ENCODE assay signal across 35 mouse cellular contexts in the genomic region with DNA sequence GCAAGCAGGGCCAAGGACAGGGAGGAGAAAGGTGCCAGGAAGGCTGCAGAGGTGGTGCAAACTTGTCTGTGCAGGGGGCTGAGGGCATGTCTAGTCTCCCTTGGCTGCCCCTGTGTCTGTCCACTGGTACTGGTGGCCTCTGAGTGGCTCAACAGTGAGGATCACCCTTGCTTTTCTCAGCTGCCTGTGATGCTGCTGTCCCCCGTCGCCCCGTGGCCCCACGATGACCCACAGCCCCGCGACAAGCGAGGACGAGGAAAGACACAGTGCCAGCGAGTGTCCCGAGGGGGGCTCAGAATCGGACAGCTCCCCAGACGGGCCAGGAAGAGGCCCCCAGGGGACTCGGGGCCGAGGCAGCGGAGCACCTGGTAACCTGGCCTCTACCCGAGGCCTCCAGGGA. TPM values are rescaled to one million over a fixed set of nuclear protein-coding genes. Genes with fewer than 3 reads are reported as not detected.
DNase-seq lines count a peak whose midpoint lies in the region; ATAC-seq and TF ChIP-seq lines count a peak whose summit lies in the region.
"Had no signal": no experiment of that assay in that cellular context is flagged by ENCODE, and none has a peak within 500 bp of the region (broad histone marks: within the 10 kb centered on the region; RNA-seq: fewer than 3 reads in every experiment).

No protein-coding gene starts in this region.

- no peak overlapping the region; the same call in 1 of the 2 replicates for H3K4me3 ChIP-seq in layer of hippocampus, adult 2 months
- H3K4me3 ChIP-seq in midbrain, embryonic 13.5 days (replicated peaks) = no peak overlapping the region
- H3K4me3 ChIP-seq in midbrain, embryonic 10.5 days = no peak overlapping the region
- 0 out of 2 replicates have a peak overlapping the region, but pooled peaks have one; percentile 71 for H3K4me3 ChIP-seq in neural tube, embryonic 15.5 days (replicated peaks)
- H3K4me3 ChIP-seq: embryonic facial prominence, embryonic 12.5 days; heart, embryonic 13.5 days had no signal

- peak overlapping the region; percentile 68 for H3K27ac ChIP-seq in layer of hippocampus, adult 2 months
- no peak overlapping the region for H3K27ac ChIP-seq in midbrain, embryonic 13.5 days
- H3K27ac ChIP-seq in midbrain, embryonic 10.5 days (replicated peaks) = no peak overlapping the region
- H3K27ac ChIP-seq in neural tube, embryonic 15.5 days (replicated peaks) = no peak overlapping the region
- H3K27ac ChIP-seq: embryonic facial prominence, embryonic 12.5 days; heart, embryonic 13.5 days; hindbrain, embryonic 14.5 days; liver, embryonic 14.5 days; macrophage; neural tube, embryonic 12.5 days had no signal

- no peak for TF ChIP-seq CTCF in layer of hippocampus, adult 2 months (conservative IDR thresholded peaks at IDR 0.05)

- H3K4me1 ChIP-seq in midbrain, embryonic 13.5 days (replicated peaks) = peaks cover 27% of the 10 kb centered on the region
- peaks cover 30% of the 10 kb centered on the region for H3K4me1 ChIP-seq in midbrain, embryonic 10.5 days
- H3K4me1 ChIP-seq in neural tube, embryonic 15.5 days = peaks cover 29% of the 10 kb centered on the region

- WGBS in midbrain, embryonic 13.5 days = 71% methylated on average over 16 of the region's 16 CpGs
- 74% methylated on average over 16 of the region's 16 CpGs for WGBS in midbrain, embryonic 10.5 days
- 64% methylated on average over 16 of the region's 16 CpGs for WGBS in neural tube, embryonic 15.5 days

- intact Hi-C loops in heart, postnatal 14 days (cut with DNase I) = no loop called here

- H3K9me3 ChIP-seq in midbrain, embryonic 13.5 days = no peaks in the 10 kb centered on the region
- no peaks in the 10 kb centered on the region for H3K9me3 ChIP-seq in midbrain, embryonic 10.5 days (replicated peaks)
- no peaks in the 10 kb centered on the region for H3K9me3 ChIP-seq in neural tube, embryonic 15.5 days (replicated peaks)
- H3K9me3 ChIP-seq: embryonic facial prominence, embryonic 12.5 days; heart, embryonic 13.5 days; neural tube, embryonic 12.5 days had no signal

- no peak for ATAC-seq in midbrain, embryonic 13.5 days
- no peak for ATAC-seq in neural tube, embryonic 15.5 days (ENCODE audit: low FRiP score)
- ATAC-seq: CD4-positive, CD25-positive, alpha-beta regulatory T cell, adult 4 months; forebrain, postnatal 0 days had no signal

- H3K36me3 ChIP-seq in midbrain, embryonic 13.5 days = peaks cover 40% of the 10 kb centered on the region
- H3K36me3 ChIP-seq in midbrain, embryonic 10.5 days = peaks cover 18% of the 10 kb centered on the region
- peaks cover 47% of the 10 kb centered on the region for H3K36me3 ChIP-seq in neural tube, embryonic 15.5 days
- H3K36me3 ChIP-seq: embryonic facial prominence, embryonic 12.5 days; heart, embryonic 13.5 days had no signal

- no peak overlapping the region for H3K9ac ChIP-seq in midbrain, embryonic 13.5 days (replicated peaks)
- no peak overlapping the region for H3K9ac ChIP-seq in neural tube, embryonic 15.5 days (replicated peaks)
- H3K9ac ChIP-seq: embryonic facial prominence, embryonic 12.5 days; heart, embryonic 13.5 days; hindbrain, embryonic 14.5 days; liver, embryonic 14.5 days; neural tube, embryonic 12.5 days had no signal

- H3K4me2 ChIP-seq in midbrain, embryonic 13.5 days (replicated peaks) = peak overlapping the region; percentile 93; the same call in 1 of the 2 replicates
- H3K4me2 ChIP-seq in neural tube, embryonic 15.5 days = peak overlapping the region; percentile 88; the same call in 1 of the 2 replicates
- H3K4me2 ChIP-seq: embryonic facial prominence, embryonic 12.5 days; heart, embryonic 13.5 days had no signal

- DNase-seq in heart, adult 11 months = peak; percentile 84
- DNase-seq in heart, postnatal 14 days = no peak
- DNase-seq in layer of hippocampus, adult 2 months (ENCODE audit: low spot score in 2 of 2) = no peak
- no peak for DNase-seq in layer of hippocampus, adult 9-11 months
- no peak for DNase-seq in midbrain, embryonic 10.5 days (ENCODE audit: low spot score)
- DNase-seq in testis, postnatal 14 days (ENCODE audit: low spot score) = no peak
- DNase-seq: adrenal gland, postnatal 14 days; cerebellum, postnatal 36 days; embryo, embryonic 11 days; forebrain, postnatal 0 days; heart, postnatal 10 days; kidney, adult 18-20 months; liver; lung, adult 2 months; lung, postnatal 10 days; retina, postnatal 1 day; right cerebral cortex, postnatal 14 days had no signal

- H3K27me3 ChIP-seq in midbrain, embryonic 13.5 days = peaks cover 3% of the 10 kb centered on the region; the same call in 1 of the 2 replicates
- peaks cover 57% of the 10 kb centered on the region for H3K27me3 ChIP-seq in midbrain, embryonic 10.5 days (ENCODE audit: low read depth, poor library complexity, severe bottlenecking)
- H3K27me3 ChIP-seq in neural tube, embryonic 15.5 days (replicated peaks) = no peaks in the 10 kb centered on the region

RNA-seq across cellular contexts. Expression of a gene that starts 2.4 kb away (rescaled TPM):
- total RNA-seq in heart, postnatal 14 days (2021) = 1 to 10 TPM; 1.0 to 1.4 TPM
- 100 to 1,000 TPM; 647 to 698 TPM for total RNA-seq in layer of hippocampus, adult 2 months (2021)
- 26.0 and 26.4 TPM in 2 replicates for polyA plus RNA-seq in midbrain, embryonic 13.5 days (2015; fragmentation: Nextera tagmentation; extraction: Ambion mirVana)
- 1.5 and 2.6 TPM in 2 replicates for polyA plus RNA-seq in midbrain, embryonic 10.5 days (2016; fragmentation: Nextera tagmentation; extraction: Ambion mirVana)
- 38.1 and 47.6 TPM in 2 replicates for polyA plus RNA-seq in neural tube, embryonic 15.5 days (2015; fragmentation: Nextera tagmentation; extraction: Ambion mirVana)
- polyA plus RNA-seq: macrophage had no signal

RNA-seq across cellular contexts. Expression of a gene that starts 5.8 kb away (rescaled TPM):
- total RNA-seq in heart, postnatal 14 days (2021) = under 1 TPM; 0.84 to 0.88 TPM
- total RNA-seq in layer of hippocampus, adult 2 months (2021) = 1 to 10 TPM; 3.0 to 3.5 TPM
- 3.7 and 4.0 TPM in 2 replicates for polyA plus RNA-seq in midbrain, embryonic 13.5 days (2015; fragmentation: Nextera tagmentation; extraction: Ambion mirVana)
- 2.2 and 2.4 TPM in 2 replicates for polyA plus RNA-seq in midbrain, embryonic 10.5 days (2016; fragmentation: Nextera tagmentation; extraction: Ambion mirVana)
- polyA plus RNA-seq in neural tube, embryonic 15.5 days (2015; fragmentation: Nextera tagmentation; extraction: Ambion mirVana) = 4.8 and 5.5 TPM in 2 replicates

RNA-seq across cellular contexts. Expression of a gene that starts 51.2 kb away (rescaled TPM):
- not detected for total RNA-seq in heart, postnatal 14 days (2021)
- total RNA-seq in layer of hippocampus, adult 2 months (2021) = not detected
- not detected in 2 replicates for polyA plus RNA-seq in midbrain, embryonic 13.5 days (2015; fragmentation: Nextera tagmentation; extraction: Ambion mirVana)
- not detected in 2 replicates for polyA plus RNA-seq in midbrain, embryonic 10.5 days (2016; fragmentation: Nextera tagmentation; extraction: Ambion mirVana)
- not detected in 2 replicates for polyA plus RNA-seq in neural tube, embryonic 15.5 days (2015; fragmentation: Nextera tagmentation; extraction: Ambion mirVana)
- total RNA-seq: adrenal gland, postnatal 14 days; forebrain, postnatal 0 days; gastrocnemius, adult 8-10 months; gastrocnemius, postnatal 4 days; heart, adult 8-10 months; heart, postnatal 10 days; left cerebral cortex, postnatal 14 days; megakaryocyte-erythroid progenitor cell, adult 5-6 weeks had no signal
- polyA plus RNA-seq: CD4-positive, CD25-positive, alpha-beta regulatory T cell, adult 4 months; embryonic facial prominence, embryonic 12.5 days; forebrain, postnatal 0 days; heart, embryonic 13.5 days; hindbrain, embryonic 14.5 days; intestine, embryonic 14.5 days; kidney, embryonic 16.5 days; liver, embryonic 14.5 days; lung, adult 2 months; macrophage; neural tube, embryonic 12.5 days; small intestine, adult 2 months; stomach, embryonic 14.5 days had no signal

RNA-seq across cellular contexts. Expression of a gene that starts 55.3 kb away (rescaled TPM):
- not detected for total RNA-seq in heart, postnatal 14 days (2021)
- total RNA-seq in layer of hippocampus, adult 2 months (2021) = not detected
- polyA plus RNA-seq in midbrain, embryonic 13.5 days (2015; fragmentation: Nextera tagmentation; extraction: Ambion mirVana) = 0.09 TPM in 1 of 2 replicates, not detected in the other
- polyA plus RNA-seq in midbrain, embryonic 10.5 days (2016; fragmentation: Nextera tagmentation; extraction: Ambion mirVana) = 0.17 TPM in 1 of 2 replicates, not detected in the other
- polyA plus RNA-seq in neural tube, embryonic 15.5 days (2015; fragmentation: Nextera tagmentation; extraction: Ambion mirVana) = 0.11 and 0.15 TPM in 2 replicates
- total RNA-seq: adrenal gland, postnatal 14 days; forebrain, postnatal 0 days; gastrocnemius, adult 8-10 months; gastrocnemius, postnatal 4 days; heart, adult 8-10 months; heart, postnatal 10 days; left cerebral cortex, postnatal 14 days; megakaryocyte-erythroid progenitor cell, adult 5-6 weeks had no signal
- polyA plus RNA-seq: CD4-positive, CD25-positive, alpha-beta regulatory T cell, adult 4 months; heart, embryonic 13.5 days; hindbrain, embryonic 14.5 days; intestine, embryonic 14.5 days; kidney, embryonic 16.5 days; liver, embryonic 14.5 days; lung, adult 2 months; macrophage; neural tube, embryonic 12.5 days; small intestine, adult 2 months; stomach, embryonic 14.5 days had no signal
